Mouse (Mus musculus): Measurements from ENCODE around the gene Ap1ar. TPM values are rescaled to one million over a fixed set of nuclear protein-coding genes. Genes with fewer than 3 reads are reported as not detected.

Ap1ar gene
- polyA plus RNA-seq, 1 experiment from 2014 or later, result 78.0 TPM

DNA sequence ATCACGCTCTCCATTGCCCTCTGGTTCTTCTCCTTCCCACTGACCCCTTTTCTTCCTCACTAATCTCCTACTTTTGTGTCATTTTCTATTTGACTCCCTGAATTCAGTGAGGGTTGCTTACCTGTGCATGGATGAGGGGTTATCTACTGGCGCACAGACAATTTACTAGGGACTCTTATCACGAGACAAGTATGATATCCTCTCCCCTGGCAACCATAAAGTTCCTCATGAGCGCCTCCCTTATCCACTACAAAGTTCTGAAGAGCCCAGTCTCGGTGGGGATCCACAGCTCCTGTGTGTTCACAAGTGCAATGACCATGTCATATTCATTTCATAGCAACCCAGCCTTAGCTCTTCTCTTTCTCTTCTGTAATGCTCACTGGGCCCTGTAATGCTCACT, 12.6 kb upstream of the Ap1ar start:
- no peak for ATAC-seq (ENCODE audit: insufficient read depth, low FRiP score, low TSS enrichment)
- Histone ChIP-seq H3K4me3 (ENCODE audit: low read depth, low read length) (no peak overlapping the region), H3K4me2 (ENCODE audit: low read depth) (no peak overlapping the region), H3K27ac (ENCODE audit: low read depth, low read length) (no peak overlapping the region), H3K9me3 (ENCODE audit: control insufficient read depth, low read length) (no peaks in the 10 kb centered on the region), H3K36me3 (ENCODE audit: control insufficient read depth, insufficient read depth, low read length) (no peaks in the 10 kb centered on the region), H3K4me1 (ENCODE audit: control insufficient read depth, insufficient read depth, low read length) (no peaks in the 10 kb centered on the region), H3K9ac (ENCODE audit: low read length) (no peak overlapping the region), H3K27me3 (ENCODE audit: control insufficient read depth, insufficient read depth, low read length) (no peaks in the 10 kb centered on the region)
- no peak for DNase-seq (ENCODE audit: low spot score)
- 85% methylated on average over 5 of the region's 5 CpGs for WGBS

DNA sequence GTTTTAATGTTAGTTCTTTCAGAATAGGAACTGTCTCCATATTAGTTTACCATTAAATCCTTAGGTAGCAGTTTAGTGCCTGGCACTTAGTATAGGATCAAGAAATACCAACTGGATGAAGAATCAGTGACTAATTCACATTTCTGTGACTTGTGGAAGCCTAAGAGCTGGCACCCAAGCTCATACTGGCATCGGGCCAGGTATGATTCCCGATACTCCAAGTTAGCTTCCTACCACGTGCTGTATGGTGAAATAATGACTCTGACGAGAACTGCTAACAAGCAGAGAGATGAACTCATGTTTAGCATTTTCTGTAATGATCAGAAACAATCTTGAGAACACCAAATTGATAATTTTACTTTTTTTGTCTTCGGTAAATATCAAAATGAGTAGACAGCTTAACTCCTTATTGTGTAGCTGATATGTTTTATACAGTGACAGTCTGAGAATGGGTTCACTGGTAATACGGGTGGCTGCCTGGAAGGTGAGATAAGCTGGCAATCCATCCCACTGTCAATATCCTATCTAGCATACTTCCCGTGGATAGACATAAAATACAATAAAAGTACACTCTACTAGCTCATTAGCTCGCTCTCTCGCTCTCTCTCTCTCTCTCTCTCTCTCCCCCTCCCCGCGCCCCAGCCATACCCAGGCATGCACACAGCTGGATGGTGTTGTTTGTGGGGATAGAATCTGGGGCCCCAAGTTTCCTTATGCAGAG, 10.9 kb upstream of the Ap1ar start:
- H3K4me1 ChIP-seq (ENCODE audit: control insufficient read depth, insufficient read depth, low read length), result no peaks in the 10 kb centered on the region
- no peak overlapping the region for H3K4me2 ChIP-seq (ENCODE audit: low read depth)
- ATAC-seq (ENCODE audit: insufficient read depth, low FRiP score, low TSS enrichment) (no peak), DNase-seq (ENCODE audit: low spot score) (no peak)
- H3K27ac ChIP-seq (ENCODE audit: low read depth, low read length), result no peak overlapping the region
- H3K27me3 ChIP-seq (ENCODE audit: control insufficient read depth, insufficient read depth, low read length), result no peaks in the 10 kb centered on the region
- no peak overlapping the region for H3K9ac ChIP-seq (ENCODE audit: low read length)
- H3K36me3 ChIP-seq (ENCODE audit: control insufficient read depth, insufficient read depth, low read length), result no peaks in the 10 kb centered on the region
- 90% methylated on average over 11 of the region's 11 CpGs for WGBS
- no peak overlapping the region for H3K4me3 ChIP-seq (ENCODE audit: low read depth, low read length)
- no peaks in the 10 kb centered on the region for H3K9me3 ChIP-seq (ENCODE audit: control insufficient read depth, low read length)

DNA sequence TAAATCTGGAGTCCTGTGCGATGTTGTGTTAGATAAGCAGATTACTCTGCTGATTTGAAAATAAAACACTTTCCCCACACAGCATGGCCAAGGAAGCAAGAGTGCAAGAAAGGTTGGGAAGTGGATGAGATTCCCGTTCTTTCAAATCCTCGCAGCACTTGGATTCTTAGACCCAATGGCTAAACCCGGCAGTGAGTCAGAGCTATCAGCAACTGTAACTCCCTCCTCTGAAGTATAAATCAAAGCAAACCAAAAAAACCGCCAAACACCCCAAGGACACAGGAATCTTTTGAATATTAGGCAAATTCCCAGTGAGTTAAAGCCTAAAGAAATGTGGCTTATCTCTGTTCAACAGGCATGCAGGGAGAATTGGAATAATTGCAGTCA, 6.6 kb upstream of the Ap1ar start:
- no peak overlapping the region for H3K9ac ChIP-seq (ENCODE audit: low read length)
- no peak overlapping the region for H3K4me2 ChIP-seq (ENCODE audit: low read depth)
- WGBS, result 85% methylated on average over 5 of the region's 5 CpGs
- ATAC-seq (ENCODE audit: insufficient read depth, low FRiP score, low TSS enrichment), result no peak
- no peaks in the 10 kb centered on the region for H3K36me3 ChIP-seq (ENCODE audit: control insufficient read depth, insufficient read depth, low read length)
- no peak overlapping the region for H3K27ac ChIP-seq (ENCODE audit: low read depth, low read length)
- no peaks in the 10 kb centered on the region for H3K27me3 ChIP-seq (ENCODE audit: control insufficient read depth, insufficient read depth, low read length)
- H3K4me3 ChIP-seq (ENCODE audit: low read depth, low read length), result no peak overlapping the region
- no peak for DNase-seq (ENCODE audit: low spot score)
- H3K4me1 ChIP-seq (ENCODE audit: control insufficient read depth, insufficient read depth, low read length), result no peaks in the 10 kb centered on the region
- H3K9me3 ChIP-seq (ENCODE audit: control insufficient read depth, low read length), result no peaks in the 10 kb centered on the region

DNA sequence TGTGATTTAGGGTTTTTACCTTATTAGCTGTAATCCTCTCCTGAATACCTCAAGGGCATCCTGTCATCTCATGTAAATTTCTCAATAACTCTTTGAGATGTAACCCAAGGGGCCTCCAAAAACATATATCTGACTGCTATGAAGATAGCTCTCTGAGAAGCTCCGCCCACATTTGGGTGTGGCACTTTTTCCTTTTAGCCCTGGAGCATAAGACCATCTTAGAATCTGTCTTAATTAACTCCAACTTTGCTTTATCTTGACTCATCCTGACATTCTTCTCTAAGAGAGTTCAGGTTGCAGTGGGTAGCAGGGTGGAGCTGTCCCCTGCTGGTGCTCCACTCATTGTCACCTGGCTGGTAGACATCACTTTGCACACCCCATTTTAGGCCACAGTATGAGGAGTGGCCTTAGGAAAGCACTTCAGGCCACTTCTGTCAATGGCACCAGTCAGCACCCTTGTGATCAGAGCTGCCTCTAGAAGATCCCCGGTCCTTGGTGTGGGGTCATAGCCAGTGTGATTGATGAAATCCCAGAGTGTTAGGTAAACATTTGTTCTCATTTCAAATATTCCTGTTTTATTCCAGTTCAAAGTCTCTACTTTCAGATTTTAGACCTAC, 6.1 kb upstream of the Ap1ar start:
- no peak for DNase-seq (ENCODE audit: low spot score)
- H3K27me3 ChIP-seq (ENCODE audit: control insufficient read depth, insufficient read depth, low read length), result no peaks in the 10 kb centered on the region
- 76% methylated on average over 2 of the region's 2 CpGs for WGBS

DNA sequence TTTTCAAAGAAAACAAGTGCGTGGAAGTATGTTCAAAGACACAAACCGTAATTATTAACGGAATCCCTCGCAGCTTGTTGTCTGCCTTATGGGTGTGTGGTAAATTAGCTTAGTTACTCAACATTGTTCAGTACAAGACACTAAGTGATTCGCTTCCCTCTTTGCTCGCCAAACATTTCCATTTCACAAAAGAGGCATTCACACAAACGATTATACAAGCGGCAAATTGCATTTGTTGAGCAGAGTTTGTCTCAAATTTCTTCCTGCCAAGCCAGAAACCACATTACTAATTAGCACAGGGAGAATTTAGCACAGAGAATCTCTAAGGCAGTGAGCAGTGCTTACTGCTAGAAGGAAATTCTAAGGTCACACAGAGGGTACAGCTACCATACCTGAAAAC, 4.6 kb upstream of the Ap1ar start:
- WGBS, result 78% methylated on average over 8 of the region's 8 CpGs
- DNase-seq (ENCODE audit: low spot score) (no peak), ATAC-seq (ENCODE audit: insufficient read depth, low FRiP score, low TSS enrichment) (no peak)
- Histone ChIP-seq H3K9me3 (ENCODE audit: control insufficient read depth, low read length) (no peaks in the 10 kb centered on the region), H3K9ac (ENCODE audit: low read length) (no peak overlapping the region), H3K4me3 (ENCODE audit: low read depth, low read length) (no peak overlapping the region), H3K36me3 (ENCODE audit: control insufficient read depth, insufficient read depth, low read length) (no peaks in the 10 kb centered on the region), H3K27ac (ENCODE audit: low read depth, low read length) (no peak overlapping the region), H3K4me2 (ENCODE audit: low read depth) (no peak overlapping the region), H3K27me3 (ENCODE audit: control insufficient read depth, insufficient read depth, low read length) (no peaks in the 10 kb centered on the region), H3K4me1 (ENCODE audit: control insufficient read depth, insufficient read depth, low read length) (0 out of 2 replicates have a peak, but pooled peaks cover 2% of the 10 kb centered on the region)

More for the DNA sequence above, 6.1 kb upstream of the Ap1ar start:
- H3K36me3 ChIP-seq (ENCODE audit: control insufficient read depth, insufficient read depth, low read length), result no peaks in the 10 kb centered on the region
- H3K9ac ChIP-seq (ENCODE audit: low read length), result no peak overlapping the region
- no peak for ATAC-seq (ENCODE audit: insufficient read depth, low FRiP score, low TSS enrichment)
- H3K27ac ChIP-seq (ENCODE audit: low read depth, low read length), result no peak overlapping the region
- no peaks in the 10 kb centered on the region for H3K9me3 ChIP-seq (ENCODE audit: control insufficient read depth, low read length)
- no peak overlapping the region for H3K4me2 ChIP-seq (ENCODE audit: low read depth)
- no peak overlapping the region for H3K4me3 ChIP-seq (ENCODE audit: low read depth, low read length)
- no peaks in the 10 kb centered on the region for H3K4me1 ChIP-seq (ENCODE audit: control insufficient read depth, insufficient read depth, low read length)

DNA sequence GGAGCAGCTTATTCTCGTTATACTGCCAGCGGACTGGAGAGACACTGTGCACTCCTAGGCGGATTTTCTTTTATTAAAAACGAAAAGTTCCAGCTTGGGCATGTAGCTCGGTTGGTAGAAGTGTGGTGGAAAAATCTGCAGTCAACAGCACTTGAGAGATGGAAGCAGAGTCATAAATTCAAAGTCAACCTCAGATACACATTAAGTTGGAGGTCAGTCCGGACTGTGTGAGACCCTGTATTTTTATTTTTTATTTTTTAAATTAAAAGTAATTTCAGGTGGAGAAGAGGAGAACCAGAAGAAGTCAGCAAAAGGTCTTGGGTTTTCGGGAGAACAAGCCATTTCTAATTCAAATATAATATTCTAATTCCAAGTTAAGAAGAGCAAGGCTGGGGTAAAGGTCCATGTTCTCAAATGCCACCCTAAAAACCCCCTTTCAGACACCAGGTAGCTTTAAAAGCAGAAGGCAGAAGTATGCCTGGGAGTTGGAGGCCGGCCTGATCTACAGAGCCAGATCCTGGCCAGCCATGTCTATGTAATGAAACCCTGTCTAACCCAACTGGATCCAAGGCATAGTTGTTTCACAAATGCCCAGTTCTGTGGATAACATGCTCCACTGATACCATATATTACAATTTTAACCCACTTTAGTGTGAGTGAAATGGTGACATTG, 785 bp upstream of the Ap1ar start:
- Histone ChIP-seq H3K9me3 (ENCODE audit: control insufficient read depth, low read length) (no peaks in the 10 kb centered on the region), H3K4me1 (ENCODE audit: control insufficient read depth, insufficient read depth, low read length) (peaks cover 9% of the 10 kb centered on the region), H3K4me2 (ENCODE audit: low read depth) (peak overlapping the region; percentile 41), H3K9ac (ENCODE audit: low read length) (peak overlapping the region; percentile 64), H3K27ac (ENCODE audit: low read depth, low read length) (peak overlapping the region; percentile 69), H3K36me3 (ENCODE audit: control insufficient read depth, insufficient read depth, low read length) (no peaks in the 10 kb centered on the region), H3K4me3 (ENCODE audit: low read depth, low read length) (peak overlapping the region; percentile 95), H3K27me3 (ENCODE audit: control insufficient read depth, insufficient read depth, low read length) (no peaks in the 10 kb centered on the region)
- peak; percentile 3; the same call in 1 of the 2 replicates for ATAC-seq (ENCODE audit: insufficient read depth, low FRiP score, low TSS enrichment)
- no peak for DNase-seq (ENCODE audit: low spot score)
- WGBS, result 33% methylated on average over 8 of the region's 8 CpGs

DNA sequence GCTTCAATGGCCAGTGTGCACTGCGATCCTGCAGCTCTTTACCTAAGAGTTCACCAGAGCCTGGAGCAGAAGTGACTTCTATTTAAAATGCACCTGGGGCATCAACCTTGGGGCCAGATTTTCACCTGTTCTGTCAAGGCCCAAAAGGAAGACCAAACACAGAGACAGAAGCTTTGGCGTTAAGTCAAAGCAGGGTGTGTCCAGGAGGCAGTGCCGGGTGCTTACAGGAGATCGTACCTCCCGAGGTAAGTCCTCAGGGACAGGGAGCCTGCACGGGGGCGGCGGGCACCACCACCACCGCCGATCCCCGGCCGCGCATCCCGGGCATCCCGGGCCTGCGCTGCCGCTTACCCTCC, 547 bp downstream of the Ap1ar start:
- H3K4me3 ChIP-seq (ENCODE audit: low read depth, low read length), result peak overlapping the region; percentile 95
- peak overlapping the region; percentile 69; the same call in 1 of the 2 replicates for H3K27ac ChIP-seq (ENCODE audit: low read depth, low read length)
- no peaks in the 10 kb centered on the region for H3K9me3 ChIP-seq (ENCODE audit: control insufficient read depth, low read length)
- no peaks in the 10 kb centered on the region for H3K27me3 ChIP-seq (ENCODE audit: control insufficient read depth, insufficient read depth, low read length)
- WGBS, result 0% methylated on average over 15 of the region's 17 CpGs
- peak overlapping the region; percentile 62 for H3K4me2 ChIP-seq (ENCODE audit: low read depth)
- no peaks in the 10 kb centered on the region for H3K36me3 ChIP-seq (ENCODE audit: control insufficient read depth, insufficient read depth, low read length)
- ATAC-seq (ENCODE audit: insufficient read depth, low FRiP score, low TSS enrichment), result peak; percentile 2; the same call in 1 of the 2 replicates
- peak overlapping the region; percentile 88 for H3K9ac ChIP-seq (ENCODE audit: low read length)
- peaks cover 9% of the 10 kb centered on the region for H3K4me1 ChIP-seq (ENCODE audit: control insufficient read depth, insufficient read depth, low read length)
- no peak for DNase-seq (ENCODE audit: low spot score)

DNA sequence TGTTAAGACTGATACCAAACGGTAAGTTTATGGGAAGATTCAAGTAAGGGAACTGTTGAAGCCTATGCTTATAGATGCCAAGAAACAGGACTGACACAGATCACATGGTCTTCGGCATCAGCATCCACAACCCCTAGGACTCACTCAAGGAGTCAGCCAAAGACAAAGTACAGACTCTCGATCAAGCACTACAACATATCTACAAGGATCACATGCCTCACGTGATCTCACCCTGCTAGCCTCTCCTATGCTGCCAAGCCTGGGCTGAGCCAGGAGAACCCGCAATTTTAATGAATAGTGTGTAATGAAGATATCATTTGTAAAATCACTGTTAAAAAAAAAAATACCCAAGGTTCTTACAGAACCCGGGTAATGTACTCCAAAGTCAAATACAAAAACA, 1.7 kb downstream of the Ap1ar start:
- DNase-seq (ENCODE audit: low spot score) (no peak), ATAC-seq (ENCODE audit: insufficient read depth, low FRiP score, low TSS enrichment) (no peak)
- H3K4me2 ChIP-seq (ENCODE audit: low read depth), result no peak overlapping the region
- no peaks in the 10 kb centered on the region for H3K36me3 ChIP-seq (ENCODE audit: control insufficient read depth, insufficient read depth, low read length)
- no peak overlapping the region for H3K9ac ChIP-seq (ENCODE audit: low read length)
- no peak overlapping the region for H3K4me3 ChIP-seq (ENCODE audit: low read depth, low read length)
- peaks cover 9% of the 10 kb centered on the region for H3K4me1 ChIP-seq (ENCODE audit: control insufficient read depth, insufficient read depth, low read length)
- H3K9me3 ChIP-seq (ENCODE audit: control insufficient read depth, low read length), result no peaks in the 10 kb centered on the region
- H3K27ac ChIP-seq (ENCODE audit: low read depth, low read length), result no peak overlapping the region
- WGBS, result 88% methylated on average over 6 of the region's 6 CpGs
- no peaks in the 10 kb centered on the region for H3K27me3 ChIP-seq (ENCODE audit: control insufficient read depth, insufficient read depth, low read length)

DNA sequence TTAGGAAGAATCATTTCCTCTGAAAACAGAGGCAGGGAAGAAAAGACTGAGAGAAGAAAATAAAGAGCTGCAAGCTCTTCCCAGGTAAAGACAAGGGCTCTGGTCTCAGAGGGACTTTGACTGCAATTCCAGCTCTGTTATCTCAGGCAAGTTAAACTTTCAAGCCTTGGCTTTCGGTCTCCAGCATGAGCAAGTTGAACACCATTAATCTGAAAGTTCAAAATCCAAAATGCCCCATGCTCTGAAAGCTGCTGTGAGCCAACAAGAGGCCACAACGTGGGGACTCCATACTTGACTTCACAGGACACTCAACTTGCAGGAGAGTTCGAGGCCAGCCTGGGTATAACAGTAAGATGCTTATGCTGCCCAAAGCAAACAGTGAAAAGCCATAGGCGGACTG, 3.3 kb downstream of the Ap1ar start:
- Histone ChIP-seq H3K36me3 (ENCODE audit: control insufficient read depth, insufficient read depth, low read length) (no peaks in the 10 kb centered on the region), H3K9me3 (ENCODE audit: control insufficient read depth, low read length) (no peaks in the 10 kb centered on the region), H3K27me3 (ENCODE audit: control insufficient read depth, insufficient read depth, low read length) (no peaks in the 10 kb centered on the region), H3K4me1 (ENCODE audit: control insufficient read depth, insufficient read depth, low read length) (peaks cover 9% of the 10 kb centered on the region), H3K4me2 (ENCODE audit: low read depth) (no peak overlapping the region), H3K27ac (ENCODE audit: low read depth, low read length) (no peak overlapping the region), H3K4me3 (ENCODE audit: low read depth, low read length) (no peak overlapping the region), H3K9ac (ENCODE audit: low read length) (no peak overlapping the region)
- DNase-seq (ENCODE audit: low spot score) (no peak), ATAC-seq (ENCODE audit: insufficient read depth, low FRiP score, low TSS enrichment) (no peak)
- 90% methylated on average over 4 of the region's 4 CpGs for WGBS
